Mouse (Mus musculus) layer of hippocampus, adult 11-12 months (tissue): ENCODE data around the gene Gid4.
A peak's percentile ranks its signal among the peaks of the same experiment; 100 is the strongest.
"Not testable (repeated sequence)": the region's sequence is repeated elsewhere in the genome, so short reads cannot be mapped to it uniquely, and the experiment has no call there.

Experiments used
- DNase-seq: peaks from one replicate; pipeline ENCODE4 v3.0.0; 2022; ENCODE audit warnings: low spot score

Gene Gid4

DNA sequence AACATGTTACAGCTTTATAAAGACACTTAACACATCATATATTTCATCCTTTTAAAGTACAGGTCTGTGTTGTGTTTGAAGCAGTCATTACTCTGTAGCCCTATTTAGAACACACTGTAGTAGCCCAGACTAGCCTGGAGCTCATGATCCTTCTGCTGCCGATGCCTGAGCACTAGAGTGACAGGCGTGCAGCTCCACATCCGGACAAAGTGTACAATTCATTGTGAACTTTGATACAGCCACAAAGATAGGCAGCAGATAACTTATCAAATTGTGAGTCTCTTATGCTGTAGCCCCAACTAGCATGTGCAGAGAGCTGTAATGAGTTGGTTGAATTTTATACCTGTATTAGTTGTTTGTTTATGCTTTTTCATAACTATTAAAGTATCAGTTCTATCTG is 10.7 kb downstream of the Gid4 start:
- no peak for DNase-seq

GRCm38 (mm10) chr11:60433501-60433900 is 16.6 kb downstream of the Gid4 start:
- DNase-seq = no peak

- DNase-seq = no peak
Measured at GRCm38 (mm10) chr11:60435133-60435532, 18.2 kb downstream of the Gid4 start.

- DNase-seq = no peak
Measured at GRCm38 (mm10) chr11:60436618-60437017, 19.7 kb downstream of the Gid4 start.

DNA sequence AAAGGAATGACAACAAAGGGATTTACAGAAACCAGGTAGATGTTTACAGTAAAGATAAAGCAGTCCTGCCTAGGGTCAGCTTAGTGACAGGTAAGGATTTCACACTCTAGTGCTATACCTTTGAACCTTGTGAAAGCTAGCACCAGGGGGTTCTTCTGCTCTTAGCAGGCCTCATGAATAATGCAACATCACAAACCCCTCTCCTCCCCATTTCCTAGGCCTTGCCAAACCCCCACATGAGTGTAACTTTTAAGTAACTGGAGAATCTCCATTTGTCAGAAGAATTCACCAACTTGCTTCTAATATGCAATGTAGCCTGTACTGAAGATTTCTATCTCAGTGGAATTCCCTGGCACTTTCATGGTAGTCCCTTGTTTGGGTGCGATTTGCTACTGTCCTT is 22.7 kb downstream of the Gid4 start:
- not testable (repeated sequence) for DNase-seq

- DNase-seq = no peak
Measured at GRCm38 (mm10) chr11:60440176-60440575, 23.2 kb downstream of the Gid4 start.

GRCm38 (mm10) chr11:60442896-60443295 is 26.0 kb downstream of the Gid4 start:
- DNase-seq = no peak

GRCm38 (mm10) chr11:60444007-60444406 is 27.1 kb downstream of the Gid4 start:
- DNase-seq = no peak

GRCm38 (mm10) chr11:60454080-60454744 is 37.3 kb downstream of the Gid4 start, which contains the start of gene Drg2:
TSS of gene Drg2 (plus strand) at chr11:60454591.
- peak; percentile 90 for DNase-seq

DNA sequence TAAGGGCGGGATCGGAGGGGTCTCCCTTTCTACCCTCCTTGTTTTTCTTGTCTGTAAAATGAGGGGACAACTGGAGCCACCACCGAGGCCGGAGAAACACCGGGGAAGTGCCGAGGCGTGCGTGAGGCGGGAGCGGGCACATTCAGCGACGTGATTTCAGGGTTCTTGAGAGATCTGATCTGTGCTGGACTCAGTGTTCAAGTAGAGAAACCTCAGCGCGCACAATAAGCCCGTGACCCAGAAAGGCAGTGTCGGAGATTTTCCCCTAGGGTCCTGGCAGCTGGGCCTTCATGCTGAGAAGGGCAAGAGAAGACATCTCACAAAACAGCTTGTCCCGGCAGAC is 37.8 kb downstream of the Gid4 start:
- DNase-seq = no peak

DNA sequence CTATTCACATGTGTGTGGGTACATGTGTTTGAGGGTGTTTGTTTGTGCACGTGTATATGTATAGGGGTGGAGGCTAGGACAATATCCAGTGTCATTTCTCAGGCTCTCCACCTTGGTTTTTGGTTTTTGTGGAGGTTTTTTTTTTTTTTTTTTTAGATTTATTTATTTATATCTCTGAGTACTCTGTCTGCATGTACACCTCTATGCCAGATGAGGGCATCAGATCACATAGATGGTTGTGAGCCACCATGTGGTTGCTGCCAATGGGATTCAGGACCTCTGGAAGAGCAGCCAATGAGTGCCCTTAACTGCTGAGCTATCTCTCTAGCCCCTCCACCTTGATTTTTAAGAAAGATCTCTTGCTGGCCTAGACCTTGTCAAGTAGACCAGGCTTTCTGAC is 41.0 kb downstream of the Gid4 start:
- DNase-seq = no peak

GRCm38 (mm10) chr11:60465943-60466380 is 49.0 kb downstream of the Gid4 start:
- DNase-seq = peak; percentile 39

- DNase-seq = no peak
Measured at GRCm38 (mm10) chr11:60469039-60469438, 52.1 kb downstream of the Gid4 start, which contains the start of gene Myo15. TSS of gene Myo15 (plus strand) at chr11:60469339.

DNA sequence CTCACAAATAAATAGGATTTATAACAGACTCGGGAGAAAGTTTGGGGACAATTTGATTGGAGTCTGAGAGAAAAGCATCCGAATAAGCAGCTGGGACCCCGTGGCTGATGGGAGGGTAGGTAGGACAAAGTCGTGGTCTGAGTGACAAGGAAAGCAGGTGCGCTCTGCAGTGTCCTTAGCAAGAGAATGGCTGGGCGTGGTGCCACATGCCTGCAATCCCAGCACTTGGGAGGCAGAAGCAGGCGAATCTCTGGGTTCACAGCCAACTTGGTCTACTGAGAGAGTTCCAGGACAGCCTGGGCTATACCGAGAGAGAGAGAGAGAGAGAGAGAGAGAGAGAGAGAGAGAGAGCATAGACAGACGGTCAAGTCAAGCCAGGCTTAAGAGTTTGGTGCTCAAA is 53.8 kb downstream of the Gid4 start:
- no peak for DNase-seq

DNA sequence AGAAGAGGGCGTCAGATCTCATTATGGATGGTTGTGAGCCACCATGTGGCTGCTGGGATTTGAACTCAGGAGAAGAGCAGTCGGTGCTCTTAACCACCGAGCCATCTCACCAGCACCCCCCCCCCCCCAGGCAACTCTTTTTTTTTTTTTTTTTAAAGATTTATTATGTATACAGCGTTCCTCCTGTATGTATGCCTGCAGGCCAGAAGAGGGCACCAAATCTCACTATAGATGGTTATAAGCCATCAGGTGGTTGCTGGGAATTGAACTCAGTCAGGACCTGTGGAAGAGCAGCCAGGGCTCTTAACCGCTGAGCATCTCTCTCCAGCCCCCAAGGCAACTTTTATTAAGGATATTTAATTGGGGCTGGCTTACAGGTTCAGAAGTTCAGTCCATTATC is 57.6 kb downstream of the Gid4 start:
- DNase-seq = no peak

- DNase-seq = no peak
Measured at GRCm38 (mm10) chr11:60475668-60476362, 58.9 kb downstream of the Gid4 start.

GRCm38 (mm10) chr11:60478121-60478520 is 61.2 kb downstream of the Gid4 start:
- no peak for DNase-seq

- DNase-seq = no peak
Measured at GRCm38 (mm10) chr11:60486267-60486666, 69.3 kb downstream of the Gid4 start.

GRCm38 (mm10) chr11:60492726-60493125 is 75.8 kb downstream of the Gid4 start:
- DNase-seq = no peak

GRCm38 (mm10) chr11:60495692-60496091 is 78.7 kb downstream of the Gid4 start:
- DNase-seq = no peak
